Mouse (Mus musculus): Measurements from ENCODE around the gene Nudt14.

GRCm38 (mm10) chr12:112932647-112933046 is 9.3 kb downstream of the Nudt14 start:
- TF ChIP-seq ZNF384 (IDR thresholded peaks at IDR 0.05; ENCODE audit: low read depth, low read length) (no peak), HCFC1 (IDR thresholded peaks at IDR 0.05; ENCODE audit: borderline replicate concordance, insufficient read depth, low read length) (no peak), ZC3H11A (IDR thresholded peaks at IDR 0.05; ENCODE audit: borderline replicate concordance, low read depth, low read length) (no peak), MAFK (IDR thresholded peaks at IDR 0.05; ENCODE audit: insufficient read depth, low read depth, low read length) (no peak)

All from ES-E14 (cell line).